Mouse (Mus musculus): ENCODE measurements at regions not wholly inside any gene's neighbourhood (a gene's known extent, or its start where the extent isn't known, plus 50 kb on each side); places are given as distances from the start of the nearest gene placed in this dataset.

DNA sequence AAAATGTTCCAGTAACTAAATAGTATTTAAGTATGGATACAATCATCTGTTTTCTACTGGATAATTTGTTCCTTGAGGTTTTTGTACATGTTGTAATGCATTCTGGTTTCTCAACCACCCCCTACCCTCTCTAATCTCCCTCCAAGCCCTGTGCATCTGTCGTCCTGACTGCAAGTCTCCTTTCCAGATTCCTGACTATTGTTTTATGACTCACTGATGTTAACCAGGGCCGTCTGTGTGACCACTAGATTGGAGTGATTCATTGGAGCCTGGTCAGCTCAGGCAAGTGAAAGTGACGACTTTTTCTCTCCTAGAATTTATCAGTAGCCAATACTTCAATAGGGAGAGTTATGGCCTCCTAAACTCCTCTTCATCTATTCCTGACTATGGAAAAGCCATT is 442.5 kb downstream of the Grb14 start:
- no peak overlapping the region for H3K9ac ChIP-seq (replicated peaks; ENCODE audit: low read length)
- 69% methylated on average over 3 of the region's 3 CpGs for WGBS
- DNase-seq (ENCODE audit: low spot score): no peak

DNA sequence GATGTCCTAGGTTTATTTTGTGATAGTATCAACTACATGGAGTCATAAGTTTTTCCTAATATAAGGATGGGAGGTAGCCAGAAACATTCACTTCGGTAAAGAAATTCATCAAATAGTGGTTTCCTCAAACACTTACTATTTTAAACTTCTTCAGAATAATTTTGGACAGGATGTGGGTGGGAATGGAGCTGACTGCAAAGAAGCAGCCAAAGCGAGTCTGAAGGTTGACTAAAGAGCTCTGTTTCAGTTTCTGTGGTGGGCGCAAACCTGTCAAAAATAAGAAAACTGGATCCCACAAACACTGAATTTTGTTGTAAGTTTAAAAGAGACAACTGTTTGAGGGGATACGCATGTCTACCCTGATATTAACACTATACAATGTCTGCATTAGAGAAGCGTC is 438.2 kb upstream of the Fign start:
- H3K4me2 ChIP-seq (ENCODE audit: low read depth, low read length): no peak overlapping the region
- no peak for DNase-seq (ENCODE audit: low spot score)
- no peak for ATAC-seq (replicated peaks; ENCODE audit: insufficient number of reproducible peaks, low FRiP score, low TSS enrichment, low read depth)
- WGBS: 93% methylated on average over 5 of the region's 5 CpGs
- H3K4me3 ChIP-seq (ENCODE audit: low read depth, low read length): no peak overlapping the region
- no peaks in the 10 kb centered on the region for H3K36me3 ChIP-seq (replicated peaks; ENCODE audit: control insufficient read depth, insufficient read depth, low read depth, low read length)
- H3K27ac ChIP-seq (replicated peaks; ENCODE audit: low read depth, low read length): no peak overlapping the region
- H3K9me3 ChIP-seq (replicated peaks; ENCODE audit: control insufficient read depth, low read length): no peaks in the 10 kb centered on the region
- no peaks in the 10 kb centered on the region for H3K4me1 ChIP-seq (ENCODE audit: control insufficient read depth, insufficient read depth, low read length)
- no peaks in the 10 kb centered on the region for H3K27me3 ChIP-seq (ENCODE audit: control insufficient read depth, insufficient read depth, low read length)
- no peak overlapping the region for H3K9ac ChIP-seq (replicated peaks; ENCODE audit: low read length)

More for the DNA sequence above, 442.5 kb downstream of the Grb14 start:
- no peak for ATAC-seq (replicated peaks; ENCODE audit: insufficient number of reproducible peaks, low FRiP score, low TSS enrichment, low read depth)
- Histone ChIP-seq H3K4me3 (ENCODE audit: low read depth, low read length) (no peak overlapping the region), H3K36me3 (replicated peaks; ENCODE audit: control insufficient read depth, insufficient read depth, low read depth, low read length) (no peaks in the 10 kb centered on the region), H3K9me3 (replicated peaks; ENCODE audit: control insufficient read depth, low read length) (no peaks in the 10 kb centered on the region), H3K27me3 (ENCODE audit: control insufficient read depth, insufficient read depth, low read length) (no peaks in the 10 kb centered on the region), H3K27ac (replicated peaks; ENCODE audit: low read depth, low read length) (no peak overlapping the region), H3K4me1 (ENCODE audit: control insufficient read depth, insufficient read depth, low read length) (no peaks in the 10 kb centered on the region), H3K4me2 (ENCODE audit: low read depth, low read length) (no peak overlapping the region)

DNA sequence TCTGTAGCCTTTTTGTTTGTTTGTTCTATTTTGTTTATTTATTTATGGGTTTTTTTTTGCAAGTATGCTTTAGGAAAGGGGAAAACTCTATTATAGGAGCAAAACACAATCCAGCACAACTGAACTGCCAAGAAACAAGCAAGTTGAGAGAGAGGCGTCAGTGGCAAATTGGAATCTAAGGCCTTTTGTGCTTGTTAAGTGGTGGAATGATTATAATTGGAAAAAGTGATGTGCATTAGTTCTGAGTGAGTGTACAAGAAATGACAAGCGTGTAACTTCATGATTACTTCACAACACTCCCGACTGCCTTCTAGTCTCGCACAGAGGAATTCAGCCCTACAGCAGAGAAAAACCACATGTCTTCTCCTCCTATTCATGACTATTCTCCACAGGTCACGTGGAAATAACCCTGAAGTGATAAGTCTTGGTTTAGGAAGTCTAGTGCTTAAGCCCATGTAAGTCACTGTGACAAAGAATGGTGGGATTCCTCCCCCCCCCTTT is 437.6 kb upstream of the Fign start:
- Histone ChIP-seq H3K4me3 (ENCODE audit: low read depth, low read length) (no peak overlapping the region), H3K27ac (replicated peaks; ENCODE audit: low read depth, low read length) (no peak overlapping the region), H3K9me3 (replicated peaks; ENCODE audit: control insufficient read depth, low read length) (no peaks in the 10 kb centered on the region), H3K36me3 (replicated peaks; ENCODE audit: control insufficient read depth, insufficient read depth, low read depth, low read length) (no peaks in the 10 kb centered on the region), H3K9ac (replicated peaks; ENCODE audit: low read length) (no peak overlapping the region), H3K4me2 (ENCODE audit: low read depth, low read length) (no peak overlapping the region), H3K4me1 (ENCODE audit: control insufficient read depth, insufficient read depth, low read length) (no peaks in the 10 kb centered on the region), H3K27me3 (ENCODE audit: control insufficient read depth, insufficient read depth, low read length) (no peaks in the 10 kb centered on the region)
- 74% methylated on average over 5 of the region's 5 CpGs for WGBS
- DNase-seq (ENCODE audit: low spot score): no peak
- ATAC-seq (replicated peaks; ENCODE audit: insufficient number of reproducible peaks, low FRiP score, low TSS enrichment, low read depth): no peak

DNA sequence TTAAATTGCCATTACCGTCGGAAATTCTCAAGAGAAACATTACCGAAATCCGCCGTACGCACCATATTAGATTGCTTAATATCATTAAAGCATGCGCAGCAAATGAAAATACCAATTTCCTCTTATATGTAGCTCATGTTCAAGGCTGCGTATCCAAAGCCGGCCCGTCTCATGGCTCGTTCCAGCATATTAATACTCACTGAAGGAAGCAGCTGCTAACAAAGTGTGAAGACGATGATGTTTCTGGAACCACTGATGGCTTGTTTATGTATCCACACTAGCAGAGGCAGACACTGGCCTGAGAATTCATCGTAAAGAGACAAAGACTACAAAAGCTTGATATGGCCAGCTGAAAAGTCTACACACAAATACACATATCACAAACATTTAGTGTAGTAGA is 437.0 kb upstream of the Fign start:
- Histone ChIP-seq H3K9me3 (replicated peaks; ENCODE audit: control insufficient read depth, low read length) (no peaks in the 10 kb centered on the region), H3K36me3 (replicated peaks; ENCODE audit: control insufficient read depth, insufficient read depth, low read depth, low read length) (no peaks in the 10 kb centered on the region), H3K4me3 (ENCODE audit: low read depth, low read length) (no peak overlapping the region), H3K9ac (replicated peaks; ENCODE audit: low read length) (no peak overlapping the region), H3K27me3 (ENCODE audit: control insufficient read depth, insufficient read depth, low read length) (no peaks in the 10 kb centered on the region), H3K4me2 (ENCODE audit: low read depth, low read length) (no peak overlapping the region), H3K27ac (replicated peaks; ENCODE audit: low read depth, low read length) (no peak overlapping the region), H3K4me1 (ENCODE audit: control insufficient read depth, insufficient read depth, low read length) (no peaks in the 10 kb centered on the region)
- ATAC-seq (replicated peaks; ENCODE audit: insufficient number of reproducible peaks, low FRiP score, low TSS enrichment, low read depth): no peak
- DNase-seq (ENCODE audit: low spot score): no peak
- WGBS: 81% methylated on average over 13 of the region's 13 CpGs

DNA sequence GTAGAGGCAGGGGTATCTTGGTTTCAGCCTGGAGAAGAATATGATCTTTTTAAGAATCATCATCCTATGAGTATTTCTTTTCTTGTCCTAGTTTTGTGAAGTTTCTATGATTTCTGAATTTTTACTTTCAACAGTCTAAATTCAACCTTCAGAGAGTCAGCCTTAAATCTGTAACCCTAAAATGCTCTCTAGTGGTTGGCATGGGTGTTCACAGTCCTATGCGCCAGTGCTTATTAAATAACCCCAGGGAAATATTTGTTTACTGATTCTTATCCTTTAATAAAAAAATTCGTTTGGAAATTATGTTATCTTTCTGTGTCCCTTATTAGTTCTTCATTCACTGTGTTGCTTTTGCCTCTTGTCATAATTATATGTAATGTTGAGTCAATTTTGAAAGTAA is 436.5 kb upstream of the Fign start:
- Histone ChIP-seq H3K27ac (replicated peaks; ENCODE audit: low read depth, low read length) (no peak overlapping the region), H3K4me3 (ENCODE audit: low read depth, low read length) (no peak overlapping the region), H3K4me2 (ENCODE audit: low read depth, low read length) (no peak overlapping the region), H3K36me3 (replicated peaks; ENCODE audit: control insufficient read depth, insufficient read depth, low read depth, low read length) (no peaks in the 10 kb centered on the region), H3K4me1 (ENCODE audit: control insufficient read depth, insufficient read depth, low read length) (no peaks in the 10 kb centered on the region), H3K27me3 (ENCODE audit: control insufficient read depth, insufficient read depth, low read length) (no peaks in the 10 kb centered on the region), H3K9ac (replicated peaks; ENCODE audit: low read length) (no peak overlapping the region), H3K9me3 (replicated peaks; ENCODE audit: control insufficient read depth, low read length) (no peaks in the 10 kb centered on the region)
- DNase-seq (ENCODE audit: low spot score) (no peak), ATAC-seq (replicated peaks; ENCODE audit: insufficient number of reproducible peaks, low FRiP score, low TSS enrichment, low read depth) (no peak)
- WGBS: 66% methylated on average over 2 of the region's 2 CpGs

DNA sequence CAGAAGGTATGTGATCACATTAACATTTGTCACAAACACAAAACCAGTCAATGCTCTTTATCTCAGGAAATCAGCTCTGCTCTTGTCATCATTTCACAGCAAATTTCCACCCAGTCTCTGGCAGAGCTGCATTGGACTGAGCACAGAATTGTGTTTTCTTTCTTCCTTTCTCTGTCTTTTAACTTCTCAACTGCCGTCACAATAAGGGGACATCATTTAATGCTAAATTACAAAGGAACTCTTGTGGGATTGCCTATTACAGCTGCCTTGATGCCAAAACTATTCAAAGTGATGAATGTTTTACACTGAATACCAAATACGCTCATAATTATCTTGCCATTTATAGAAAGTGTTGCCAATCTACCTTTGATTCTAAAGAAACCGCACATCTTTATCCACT is 424.9 kb upstream of the Fign start:
- DNase-seq (ENCODE audit: low spot score): no peak
- Histone ChIP-seq H3K4me3 (ENCODE audit: low read depth, low read length) (no peak overlapping the region), H3K4me2 (ENCODE audit: low read depth, low read length) (no peak overlapping the region), H3K4me1 (ENCODE audit: control insufficient read depth, insufficient read depth, low read length) (no peaks in the 10 kb centered on the region), H3K9ac (replicated peaks; ENCODE audit: low read length) (no peak overlapping the region), H3K27ac (replicated peaks; ENCODE audit: low read depth, low read length) (no peak overlapping the region), H3K27me3 (ENCODE audit: control insufficient read depth, insufficient read depth, low read length) (no peaks in the 10 kb centered on the region), H3K9me3 (replicated peaks; ENCODE audit: control insufficient read depth, low read length) (no peaks in the 10 kb centered on the region), H3K36me3 (replicated peaks; ENCODE audit: control insufficient read depth, insufficient read depth, low read depth, low read length) (no peaks in the 10 kb centered on the region)
- whole genome bisulfite sequencing: 63% methylated on average over 3 of the region's 3 CpGs
- no peak for ATAC-seq (replicated peaks; ENCODE audit: insufficient number of reproducible peaks, low FRiP score, low TSS enrichment, low read depth)

DNA sequence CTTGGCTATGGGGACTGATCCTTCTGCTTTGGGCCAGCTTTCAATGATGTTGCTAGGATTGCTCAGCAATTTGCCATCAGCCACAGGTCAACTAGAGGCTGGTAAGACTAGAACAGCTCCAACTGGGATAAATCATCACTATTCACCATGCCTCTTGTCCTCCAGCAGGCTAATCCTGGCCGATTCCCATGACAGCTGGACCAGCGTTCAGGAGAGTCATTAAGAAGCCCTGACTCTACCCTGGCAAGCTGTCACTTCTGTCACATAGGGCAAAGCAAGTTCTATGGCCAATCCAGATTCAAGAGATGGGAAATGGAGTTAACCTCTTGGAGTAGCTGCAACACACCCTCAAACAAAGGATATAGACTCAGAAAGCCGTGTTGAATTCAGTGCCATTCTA is 424.4 kb upstream of the Fign start:
- Histone ChIP-seq H3K9me3 (replicated peaks; ENCODE audit: control insufficient read depth, low read length) (no peaks in the 10 kb centered on the region), H3K27me3 (ENCODE audit: control insufficient read depth, insufficient read depth, low read length) (no peaks in the 10 kb centered on the region), H3K9ac (replicated peaks; ENCODE audit: low read length) (no peak overlapping the region), H3K4me3 (ENCODE audit: low read depth, low read length) (no peak overlapping the region), H3K4me2 (ENCODE audit: low read depth, low read length) (no peak overlapping the region), H3K4me1 (ENCODE audit: control insufficient read depth, insufficient read depth, low read length) (no peaks in the 10 kb centered on the region), H3K36me3 (replicated peaks; ENCODE audit: control insufficient read depth, insufficient read depth, low read depth, low read length) (no peaks in the 10 kb centered on the region), H3K27ac (replicated peaks; ENCODE audit: low read depth, low read length) (no peak overlapping the region)
- DNase-seq (ENCODE audit: low spot score) (no peak), ATAC-seq (replicated peaks; ENCODE audit: insufficient number of reproducible peaks, low FRiP score, low TSS enrichment, low read depth) (no peak)
- WGBS: 63% methylated on average over 3 of the region's 3 CpGs

DNA sequence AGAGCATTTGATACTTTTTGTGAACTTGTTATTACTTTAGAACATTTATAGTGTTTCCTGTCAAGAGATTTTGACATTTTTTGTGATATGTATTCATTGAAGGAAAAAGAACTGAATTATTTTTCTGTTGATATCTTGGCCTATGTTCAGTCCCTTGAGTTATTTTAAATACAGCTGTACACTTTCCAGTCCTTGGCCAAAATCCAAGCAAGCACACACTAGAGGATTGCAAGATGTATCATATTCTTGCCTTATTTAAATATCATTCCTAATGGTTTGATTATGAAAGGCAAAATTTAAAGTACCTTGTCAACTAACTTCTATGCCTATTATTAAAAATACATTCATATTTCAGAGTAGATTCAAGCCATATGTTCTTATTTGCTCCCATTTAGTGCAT is 397.9 kb upstream of the Fign start:
- Histone ChIP-seq H3K36me3 (replicated peaks; ENCODE audit: control insufficient read depth, insufficient read depth, low read depth, low read length) (no peaks in the 10 kb centered on the region), H3K9ac (replicated peaks; ENCODE audit: low read length) (no peak overlapping the region), H3K4me2 (ENCODE audit: low read depth, low read length) (no peak overlapping the region), H3K27me3 (ENCODE audit: control insufficient read depth, insufficient read depth, low read length) (no peaks in the 10 kb centered on the region), H3K4me3 (ENCODE audit: low read depth, low read length) (no peak overlapping the region), H3K9me3 (replicated peaks; ENCODE audit: control insufficient read depth, low read length) (no peaks in the 10 kb centered on the region), H3K4me1 (ENCODE audit: control insufficient read depth, insufficient read depth, low read length) (no peaks in the 10 kb centered on the region), H3K27ac (replicated peaks; ENCODE audit: low read depth, low read length) (no peak overlapping the region)
- DNase-seq (ENCODE audit: low spot score) (no peak), ATAC-seq (replicated peaks; ENCODE audit: insufficient number of reproducible peaks, low FRiP score, low TSS enrichment, low read depth) (no peak)

Data from embryonic facial prominence, embryonic 11.5 days (tissue).